Mouse (Mus musculus): Measurements from ENCODE around the gene 3830406C13Rik. TPM values are rescaled to one million over a fixed set of nuclear protein-coding genes. Genes with fewer than 3 reads are reported as not detected.

Gene 3830406C13Rik
- polyA plus RNA-seq, 1 experiment from 2014 or later = 35.9 TPM

- Histone ChIP-seq H3K27me3 (ENCODE audit: control insufficient read depth, insufficient read depth, low read length) (no peaks in the 10 kb centered on the region), H3K9me3 (replicated peaks; ENCODE audit: control insufficient read depth, low read length) (no peaks in the 10 kb centered on the region)
- ATAC-seq (replicated peaks; ENCODE audit: extremely low read depth, insufficient read depth, low FRiP score) = no peak
Measured at GRCm38 (mm10) chr14:12300677-12301076, 16.7 kb downstream of the 3830406C13Rik start.

GRCm38 (mm10) chr14:12303106-12303505, 19.1 kb downstream of the 3830406C13Rik start:
- no peaks in the 10 kb centered on the region for H3K27me3 ChIP-seq (ENCODE audit: control insufficient read depth, insufficient read depth, low read length)
- H3K9ac ChIP-seq (ENCODE audit: low read length) = no peak overlapping the region
- H3K4me3 ChIP-seq (ENCODE audit: low read length) = no peak overlapping the region
- no peaks in the 10 kb centered on the region for H3K9me3 ChIP-seq (replicated peaks; ENCODE audit: control insufficient read depth, low read length)
- no peak overlapping the region for H3K4me2 ChIP-seq (ENCODE audit: low read depth, low read length)
- 76% methylated on average over 2 of the region's 2 CpGs for WGBS
- no peaks in the 10 kb centered on the region for H3K4me1 ChIP-seq (ENCODE audit: control insufficient read depth, insufficient read depth, low read length)
- no peak for ATAC-seq (replicated peaks; ENCODE audit: extremely low read depth, insufficient read depth, low FRiP score)
- H3K36me3 ChIP-seq (ENCODE audit: control insufficient read depth, insufficient read depth) = no peaks in the 10 kb centered on the region; the same call in 1 of the 2 replicates
- no peak overlapping the region for H3K27ac ChIP-seq (ENCODE audit: low read length)

More at GRCm38 (mm10) chr14:12300677-12301076, 16.7 kb downstream of the 3830406C13Rik start:
- Histone ChIP-seq H3K4me1 (ENCODE audit: control insufficient read depth, insufficient read depth, low read length) (no peaks in the 10 kb centered on the region), H3K4me3 (ENCODE audit: low read length) (no peak overlapping the region), H3K9ac (ENCODE audit: low read length) (no peak overlapping the region), H3K27ac (ENCODE audit: low read length) (no peak overlapping the region), H3K36me3 (ENCODE audit: control insufficient read depth, insufficient read depth) (no peaks in the 10 kb centered on the region; the same call in 1 of the 2 replicates), H3K4me2 (ENCODE audit: low read depth, low read length) (no peak overlapping the region)
- WGBS = 64% methylated on average over 3 of the region's 3 CpGs

- Histone ChIP-seq H3K4me2 (ENCODE audit: low read depth, low read length) (no peak overlapping the region), H3K27ac (ENCODE audit: low read length) (no peak overlapping the region), H3K9me3 (replicated peaks; ENCODE audit: control insufficient read depth, low read length) (no peaks in the 10 kb centered on the region), H3K4me3 (ENCODE audit: low read length) (no peak overlapping the region), H3K27me3 (ENCODE audit: control insufficient read depth, insufficient read depth, low read length) (peaks cover 44% of the 10 kb centered on the region), H3K9ac (ENCODE audit: low read length) (no peak overlapping the region), H3K4me1 (ENCODE audit: control insufficient read depth, insufficient read depth, low read length) (no peaks in the 10 kb centered on the region), H3K36me3 (ENCODE audit: control insufficient read depth, insufficient read depth) (no peaks in the 10 kb centered on the region)
- ATAC-seq (replicated peaks; ENCODE audit: extremely low read depth, insufficient read depth, low FRiP score) = no peak
- 72% methylated on average over 7 of the region's 7 CpGs for whole genome bisulfite sequencing
Measured at GRCm38 (mm10) chr14:12333622-12334021, 49.6 kb downstream of the 3830406C13Rik start.

- H3K9ac ChIP-seq (ENCODE audit: low read length) = no peak overlapping the region
- peaks cover 54% of the 10 kb centered on the region for H3K27me3 ChIP-seq (ENCODE audit: control insufficient read depth, insufficient read depth, low read length)
- H3K9me3 ChIP-seq (replicated peaks; ENCODE audit: control insufficient read depth, low read length) = no peaks in the 10 kb centered on the region
- no peaks in the 10 kb centered on the region for H3K36me3 ChIP-seq (ENCODE audit: control insufficient read depth, insufficient read depth)
- 39% methylated on average over 7 of the region's 7 CpGs for WGBS
- no peaks in the 10 kb centered on the region for H3K4me1 ChIP-seq (ENCODE audit: control insufficient read depth, insufficient read depth, low read length)
- ATAC-seq (replicated peaks; ENCODE audit: extremely low read depth, insufficient read depth, low FRiP score) = no peak
- no peak overlapping the region for H3K4me3 ChIP-seq (ENCODE audit: low read length)
- no peak overlapping the region for H3K4me2 ChIP-seq (ENCODE audit: low read depth, low read length)
- no peak overlapping the region for H3K27ac ChIP-seq (ENCODE audit: low read length)
Measured at GRCm38 (mm10) chr14:12334925-12335324, 51.0 kb downstream of the 3830406C13Rik start.

GRCm38 (mm10) chr14:12337421-12337997, 53.5 kb downstream of the 3830406C13Rik start:
- Histone ChIP-seq H3K27me3 (ENCODE audit: control insufficient read depth, insufficient read depth, low read length) (peaks cover 80% of the 10 kb centered on the region), H3K4me3 (ENCODE audit: low read length) (no peak overlapping the region), H3K36me3 (ENCODE audit: control insufficient read depth, insufficient read depth) (no peaks in the 10 kb centered on the region), H3K9ac (ENCODE audit: low read length) (no peak overlapping the region), H3K4me2 (ENCODE audit: low read depth, low read length) (no peak overlapping the region), H3K4me1 (ENCODE audit: control insufficient read depth, insufficient read depth, low read length) (peaks cover 8% of the 10 kb centered on the region), H3K9me3 (replicated peaks; ENCODE audit: control insufficient read depth, low read length) (no peaks in the 10 kb centered on the region), H3K27ac (ENCODE audit: low read length) (no peak overlapping the region)
- 10% methylated on average over 8 of the region's 8 CpGs for WGBS
- ATAC-seq (replicated peaks; ENCODE audit: extremely low read depth, insufficient read depth, low FRiP score) = no peak

- Histone ChIP-seq H3K4me1 (ENCODE audit: control insufficient read depth, insufficient read depth, low read length) (peaks cover 8% of the 10 kb centered on the region), H3K27ac (ENCODE audit: low read length) (no peak overlapping the region), H3K36me3 (ENCODE audit: control insufficient read depth, insufficient read depth) (no peaks in the 10 kb centered on the region), H3K9me3 (replicated peaks; ENCODE audit: control insufficient read depth, low read length) (no peaks in the 10 kb centered on the region), H3K4me3 (ENCODE audit: low read length) (no peak overlapping the region), H3K4me2 (ENCODE audit: low read depth, low read length) (no peak overlapping the region), H3K27me3 (ENCODE audit: control insufficient read depth, insufficient read depth, low read length) (peaks cover 87% of the 10 kb centered on the region), H3K9ac (ENCODE audit: low read length) (no peak overlapping the region)
- 5% methylated on average over 16 of the region's 16 CpGs for WGBS
- no peak for ATAC-seq (replicated peaks; ENCODE audit: extremely low read depth, insufficient read depth, low FRiP score)
Measured at GRCm38 (mm10) chr14:12337998-12338809, 54.2 kb downstream of the 3830406C13Rik start.

GRCm38 (mm10) chr14:12338811-12339565, 55.0 kb downstream of the 3830406C13Rik start:
- Histone ChIP-seq H3K9me3 (replicated peaks; ENCODE audit: control insufficient read depth, low read length) (no peaks in the 10 kb centered on the region), H3K4me3 (ENCODE audit: low read length) (no peak overlapping the region), H3K36me3 (ENCODE audit: control insufficient read depth, insufficient read depth) (no peaks in the 10 kb centered on the region), H3K4me1 (ENCODE audit: control insufficient read depth, insufficient read depth, low read length) (peaks cover 8% of the 10 kb centered on the region), H3K9ac (ENCODE audit: low read length) (no peak overlapping the region), H3K27me3 (ENCODE audit: control insufficient read depth, insufficient read depth, low read length) (peaks cover 92% of the 10 kb centered on the region), H3K27ac (ENCODE audit: low read length) (no peak overlapping the region), H3K4me2 (ENCODE audit: low read depth, low read length) (no peak overlapping the region)
- whole genome bisulfite sequencing = 3% methylated on average over 10 of the region's 10 CpGs
- ATAC-seq (replicated peaks; ENCODE audit: extremely low read depth, insufficient read depth, low FRiP score) = no peak

- H3K4me3 ChIP-seq (ENCODE audit: low read length) = peak overlapping the region; percentile 34
Measured at GRCm38 (mm10) chr14:12340238-12341074, 56.5 kb downstream of the 3830406C13Rik start.

More at GRCm38 (mm10) chr14:12340238-12341074, 56.5 kb downstream of the 3830406C13Rik start:
- Histone ChIP-seq H3K27ac (ENCODE audit: low read length) (no peak overlapping the region), H3K36me3 (ENCODE audit: control insufficient read depth, insufficient read depth) (no peaks in the 10 kb centered on the region), H3K4me2 (ENCODE audit: low read depth, low read length) (peak overlapping the region; percentile 48), H3K9ac (ENCODE audit: low read length) (no peak overlapping the region), H3K9me3 (replicated peaks; ENCODE audit: control insufficient read depth, low read length) (no peaks in the 10 kb centered on the region), H3K4me1 (ENCODE audit: control insufficient read depth, insufficient read depth, low read length) (peaks cover 8% of the 10 kb centered on the region), H3K27me3 (ENCODE audit: control insufficient read depth, insufficient read depth, low read length) (peaks cover 94% of the 10 kb centered on the region)
- WGBS = 1% methylated on average over 19 of the region's 19 CpGs
- ATAC-seq (replicated peaks; ENCODE audit: extremely low read depth, insufficient read depth, low FRiP score) = no peak
